Mouse (Mus musculus) activated CD4-positive, CD25-positive, alpha-beta regulatory T cell, adult 4 months (primary cell): ENCODE data around the gene Rbm20. TPM values are rescaled to one million over a fixed set of nuclear protein-coding genes. Genes with fewer than 3 reads are reported as not detected.

Experiments used
- ATAC-seq: one replicate; pipeline ENCODE4 v1.8.0; 2017
- polyA plus RNA-seq, 2 experiments: library from polyadenylated mRNA; unstranded; fragments of 100-300 nt; shearing (Covaris generic); gene quantifications; one replicate each; pipeline ENCODE4 v1.2.1; 2017

Rbm20 gene
- polyA plus RNA-seq, 2 experiments from 2014 or later: 0.24 to 0.41 TPM

- no peak for ATAC-seq
Measured at GRCm38 (mm10) chr19:53674131-53674925, 2.8 kb upstream of the Rbm20 start.

GRCm38 (mm10) chr19:53676228-53676627 lies 878 bp upstream of the Rbm20 start:
- no peak for ATAC-seq

- ATAC-seq: no peak
Measured at GRCm38 (mm10) chr19:53679194-53679593, 2.1 kb downstream of the Rbm20 start.

- ATAC-seq: no peak
Measured at GRCm38 (mm10) chr19:53679981-53680380, 2.9 kb downstream of the Rbm20 start.

DNA sequence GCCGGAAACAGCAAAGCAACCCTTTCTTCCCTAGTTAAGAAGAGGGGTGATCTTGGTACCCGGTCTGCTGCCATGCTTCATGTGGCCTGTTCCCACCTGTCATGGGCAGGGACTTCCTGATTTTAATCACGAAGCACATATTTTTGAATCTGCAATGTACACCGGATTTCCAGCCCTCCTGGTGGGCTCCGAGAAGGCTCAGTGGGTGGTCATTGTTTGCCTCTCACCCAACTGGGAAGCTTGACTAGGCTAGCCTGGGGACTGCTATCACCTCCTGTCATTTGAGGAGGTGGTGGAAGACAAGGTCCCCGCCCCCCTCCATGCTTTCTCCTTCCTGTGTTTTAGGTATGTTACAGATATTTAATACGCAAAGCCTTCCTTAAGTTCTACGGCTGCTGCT lies 5.3 kb downstream of the Rbm20 start:
- ATAC-seq: no peak

DNA sequence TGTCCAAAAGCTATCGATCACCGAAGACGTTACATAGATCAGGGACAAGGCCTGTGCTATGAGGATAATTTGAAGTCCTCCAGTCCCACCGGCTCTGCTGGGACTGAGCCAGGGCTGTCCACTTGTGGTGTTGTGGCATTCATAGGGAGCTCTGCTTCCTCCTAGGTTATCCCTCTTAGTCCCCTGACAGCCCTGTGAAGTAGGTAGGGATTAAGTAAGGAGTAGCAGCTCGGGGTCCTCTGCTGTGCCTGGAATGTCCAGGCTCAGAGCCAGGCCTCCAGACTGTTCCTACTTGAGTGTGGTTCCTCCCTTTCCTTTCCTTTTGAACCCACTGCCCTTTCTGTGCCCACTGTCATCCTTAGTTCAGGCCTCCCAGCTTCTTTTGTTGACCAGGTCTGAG lies 10.5 kb downstream of the Rbm20 start:
- no peak for ATAC-seq

GRCm38 (mm10) chr19:53690816-53691215 lies 13.7 kb downstream of the Rbm20 start:
- ATAC-seq: no peak

- no peak for ATAC-seq
Measured at GRCm38 (mm10) chr19:53694020-53694419, 16.9 kb downstream of the Rbm20 start.

DNA sequence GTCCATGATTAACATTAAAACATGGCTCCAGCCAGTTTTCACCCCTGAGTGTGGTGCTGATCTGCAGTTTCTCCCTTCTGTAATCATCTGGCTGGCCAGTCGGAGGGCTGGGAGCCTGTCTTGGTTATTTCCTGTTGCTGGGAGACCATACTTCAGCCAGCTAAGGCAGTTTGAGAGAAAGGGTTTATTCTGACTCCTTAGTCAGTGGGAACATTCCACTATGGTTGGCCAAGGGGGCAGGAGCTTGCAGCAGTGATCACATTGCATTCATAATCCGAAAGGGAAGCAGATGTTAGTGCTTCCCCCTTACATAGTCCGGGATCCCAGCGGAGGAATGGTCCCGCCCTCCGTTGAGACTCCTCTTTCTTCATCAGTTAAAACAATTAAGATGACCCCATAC lies 19.0 kb downstream of the Rbm20 start:
- no peak for ATAC-seq

DNA sequence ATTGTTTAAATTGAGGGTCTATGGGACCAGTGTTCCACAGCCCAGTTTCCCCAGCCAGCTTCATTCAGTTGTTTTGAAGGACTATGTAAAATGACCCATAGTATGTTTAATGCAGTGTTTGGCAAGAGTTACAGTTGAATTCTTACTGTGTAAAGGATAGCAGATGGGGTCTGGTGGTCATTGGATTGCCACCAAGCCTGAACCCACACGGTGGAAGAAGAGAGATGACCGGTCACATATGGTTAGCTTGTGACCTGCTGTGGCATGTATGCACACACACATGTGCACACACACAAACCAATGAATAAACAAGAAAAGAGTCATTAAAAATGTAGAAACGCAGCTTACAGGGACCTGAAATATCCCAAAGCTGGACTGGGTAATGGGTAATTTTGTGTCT lies 19.5 kb downstream of the Rbm20 start:
- ATAC-seq: no peak

DNA sequence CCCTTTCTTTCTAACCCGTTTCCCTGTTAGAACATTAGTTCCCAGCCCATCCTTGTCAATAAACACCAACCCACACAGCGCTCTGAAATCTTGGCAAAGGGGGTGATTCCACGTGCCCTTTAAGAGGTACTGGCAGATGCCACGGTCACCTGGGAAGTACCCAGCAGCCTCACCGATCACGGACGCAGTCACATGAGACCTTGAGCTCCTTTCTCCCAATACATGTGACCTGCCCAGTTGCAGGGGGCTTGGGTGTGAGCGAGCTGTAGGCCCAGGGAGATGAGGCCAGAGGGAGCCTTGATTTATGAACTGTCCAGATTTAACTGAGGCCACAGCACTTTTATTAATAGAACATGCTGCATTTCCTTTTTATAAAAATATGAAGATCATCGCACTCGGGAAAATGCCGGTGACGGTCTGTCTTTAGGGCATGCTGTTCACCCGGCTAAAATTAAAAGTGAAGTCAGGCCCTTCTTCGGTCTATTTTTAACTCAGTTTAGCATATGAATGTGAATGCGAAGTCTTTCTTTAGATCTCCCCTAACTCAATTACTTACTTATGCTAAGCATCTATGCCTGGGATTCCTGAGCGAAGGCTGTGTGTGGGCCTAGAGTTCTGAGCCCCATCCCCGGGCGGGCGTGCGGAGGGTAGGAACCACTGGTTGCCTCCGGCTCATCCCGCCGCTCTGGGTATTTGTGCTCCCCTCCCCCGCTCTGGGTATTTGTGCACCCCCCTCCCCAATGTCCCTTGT lies 20.4 kb downstream of the Rbm20 start:
- no peak for ATAC-seq

DNA sequence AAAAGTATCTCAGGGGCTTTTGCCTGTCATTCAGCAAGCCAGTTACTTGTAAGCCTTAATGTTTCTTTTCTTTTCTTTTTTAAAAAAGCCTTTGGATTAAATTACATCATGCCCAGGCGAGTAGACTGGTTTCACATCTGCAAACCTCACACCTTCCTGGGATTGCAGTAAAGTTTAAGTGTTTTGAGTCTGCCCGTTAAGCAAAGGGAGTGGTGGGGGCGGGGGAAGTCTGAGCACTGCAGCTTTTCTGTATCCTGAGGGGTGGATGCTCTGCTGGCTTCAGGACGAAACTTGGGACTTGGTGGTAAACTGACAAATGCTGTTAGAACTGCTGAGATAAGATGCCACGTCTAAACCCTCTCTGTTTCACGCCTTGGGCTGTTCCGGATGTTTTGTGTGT lies 22.6 kb downstream of the Rbm20 start:
- ATAC-seq: no peak

GRCm38 (mm10) chr19:53701434-53701833 lies 24.3 kb downstream of the Rbm20 start:
- no peak for ATAC-seq

DNA sequence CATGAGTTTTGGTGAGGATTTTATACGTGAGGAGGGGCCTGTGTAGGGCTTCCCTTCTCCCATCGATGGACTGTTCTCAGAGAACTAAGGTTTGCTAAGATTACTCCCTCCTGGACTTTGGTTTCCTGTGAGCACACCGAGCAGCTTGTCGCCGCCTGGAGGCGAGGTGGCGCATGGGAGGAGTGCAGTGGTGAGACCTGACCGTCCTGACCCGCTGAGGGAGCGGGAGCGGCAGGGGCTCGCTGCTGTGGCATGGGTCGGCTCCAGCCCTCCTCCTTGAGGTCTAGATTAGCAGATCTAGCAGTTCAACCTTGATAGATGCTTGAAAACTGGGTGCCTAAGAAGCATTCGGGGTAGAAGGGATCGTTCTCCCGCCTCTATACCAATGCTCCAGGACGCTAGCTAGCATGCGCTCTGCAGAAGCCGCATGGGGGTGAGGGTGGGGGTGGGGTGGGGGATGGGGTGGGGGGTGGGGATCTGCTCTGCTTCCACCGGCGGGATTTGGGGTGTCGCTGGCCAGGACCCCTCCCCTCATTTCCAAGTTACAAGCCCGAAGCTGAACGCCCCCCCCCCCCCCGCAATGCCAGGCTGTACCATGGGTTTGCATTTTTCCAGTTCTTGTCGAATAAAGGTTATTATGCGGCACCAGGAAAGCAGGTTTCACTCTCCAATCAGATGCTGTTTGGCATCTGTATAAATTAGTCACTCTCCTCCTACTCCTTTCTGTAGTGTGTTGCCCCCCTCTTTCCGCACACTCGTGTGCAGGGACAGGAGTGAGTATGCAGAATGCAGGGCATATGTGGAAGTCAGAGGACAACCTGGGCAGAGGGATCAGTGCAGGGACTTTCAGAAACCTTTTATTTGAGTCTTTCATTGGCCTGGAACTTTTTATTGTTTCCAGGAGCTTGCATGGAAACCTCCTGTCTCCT lies 28.1 kb downstream of the Rbm20 start:
- ATAC-seq: no peak

GRCm38 (mm10) chr19:53708401-53708800 lies 31.3 kb downstream of the Rbm20 start:
- no peak for ATAC-seq

DNA sequence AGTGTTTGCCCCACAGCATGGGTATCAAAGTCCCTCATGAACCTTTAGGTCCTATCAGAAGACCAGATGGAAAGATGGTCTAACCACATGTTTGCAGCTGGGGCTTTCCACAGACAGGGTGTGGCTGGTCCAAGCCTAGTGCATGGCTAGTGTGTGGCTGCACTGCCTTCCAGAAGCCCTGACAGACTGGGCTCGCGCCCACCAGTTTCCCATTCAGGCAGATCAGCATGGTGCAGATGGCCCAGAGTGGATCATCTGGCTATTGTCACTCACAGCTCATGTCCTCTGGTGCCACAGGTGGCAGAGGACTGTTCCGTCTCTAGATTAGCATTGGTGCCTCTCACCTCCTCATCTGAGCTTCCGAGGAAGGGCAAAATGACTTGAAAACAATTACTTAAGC lies 33.8 kb downstream of the Rbm20 start:
- no peak for ATAC-seq

DNA sequence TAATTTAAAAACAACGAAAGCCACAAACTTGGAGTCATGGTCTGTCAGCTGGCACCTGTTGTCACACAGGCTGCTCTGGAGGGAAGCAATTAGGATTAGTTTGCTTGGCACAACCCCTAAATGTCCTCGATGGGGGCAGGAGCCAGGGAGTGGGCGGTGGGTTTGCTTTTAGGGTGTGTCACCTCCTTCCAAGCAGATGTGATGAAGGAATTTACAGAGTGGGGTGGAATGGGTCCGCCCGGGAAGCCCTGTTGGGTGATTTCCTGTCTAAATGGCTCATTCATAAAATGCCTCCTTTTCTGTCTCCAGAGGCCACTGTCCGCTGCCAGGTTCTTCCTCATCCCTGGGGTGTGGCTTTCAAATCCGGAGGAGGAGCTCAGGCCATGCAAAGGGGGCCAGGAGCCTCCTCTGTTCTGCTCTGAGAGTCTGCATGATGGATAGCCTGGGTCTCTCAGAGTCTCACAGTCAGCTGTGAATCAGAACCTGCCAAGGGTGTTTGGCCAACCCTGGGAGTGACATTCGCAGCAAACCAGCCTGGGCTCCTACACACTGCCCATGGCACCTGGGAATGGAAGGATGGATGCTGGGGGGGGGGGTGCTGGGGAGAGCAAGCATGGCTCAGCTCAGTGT lies 34.3 kb downstream of the Rbm20 start:
- ATAC-seq: no peak

- no peak for ATAC-seq
Measured at GRCm38 (mm10) chr19:53712297-53713025, 35.4 kb downstream of the Rbm20 start.

DNA sequence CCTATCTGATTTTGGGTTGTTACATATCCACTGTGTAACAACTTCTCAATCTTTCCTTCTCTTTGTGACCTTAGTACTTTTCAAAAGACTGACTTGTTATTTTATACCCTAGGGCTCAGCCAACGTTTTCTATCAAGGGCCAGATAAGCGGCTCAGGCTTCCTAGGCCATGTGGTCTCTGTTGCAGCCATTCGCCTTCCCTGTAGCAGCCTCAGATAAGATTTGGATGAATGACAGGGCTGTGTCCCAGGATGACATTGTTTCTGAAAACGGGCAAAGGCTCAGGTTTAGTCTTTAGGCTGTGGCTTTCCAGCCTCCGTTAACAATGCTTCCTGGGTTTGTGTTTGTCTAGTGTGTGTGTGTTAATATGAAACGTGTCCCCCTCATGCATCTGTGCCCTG lies 36.3 kb downstream of the Rbm20 start:
- no peak for ATAC-seq

- no peak for ATAC-seq
Measured at GRCm38 (mm10) chr19:53716469-53716868, 39.4 kb downstream of the Rbm20 start.

DNA sequence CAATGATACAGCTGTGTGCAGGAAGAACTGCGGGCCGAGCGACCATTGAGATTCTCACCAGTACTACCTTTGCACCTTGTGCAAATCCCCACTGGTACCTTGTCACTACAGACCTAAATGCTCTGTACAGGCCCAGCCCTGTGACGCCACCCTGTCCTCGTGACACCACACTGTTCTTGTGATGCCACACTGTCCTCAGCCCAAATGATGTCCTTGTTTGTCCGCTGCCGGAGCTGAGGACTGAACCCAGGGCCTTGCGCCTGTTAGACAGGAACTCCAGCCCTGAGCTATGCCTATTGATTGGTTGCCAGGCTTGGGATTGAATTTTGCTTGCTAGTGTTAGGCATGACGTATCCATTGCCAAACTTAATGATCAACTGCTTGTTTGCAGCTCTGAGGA lies 40.3 kb downstream of the Rbm20 start:
- no peak for ATAC-seq

- ATAC-seq: no peak
Measured at GRCm38 (mm10) chr19:53722186-53722585, 45.1 kb downstream of the Rbm20 start.
